Mouse (Mus musculus): ENCODE results near the gene Gdf7.

Gene Gdf7

GRCm38 (mm10) chr12:8300111-8300480 is 1.7 kb downstream of the Gdf7 start:
- in situ Hi-C loops (cut with MboI; ENCODE audit: unreplicated experiment in 2 of 2), result loop anchor here in 1 of 2 experiments (10.0 kb wide), 1 partner anchor 65 kb away; no protein-coding TSS in a partner anchor

- in situ Hi-C loops (cut with MboI; ENCODE audit: unreplicated experiment in 2 of 2), result loop anchor here in 1 of 2 experiments (10.0 kb wide), 1 partner anchor 65 kb away; no protein-coding TSS in a partner anchor
Observed at GRCm38 (mm10) chr12:8299143-8300110, 2.3 kb downstream of the Gdf7 start.

GRCm38 (mm10) chr12:8298361-8299142 is 3.2 kb downstream of the Gdf7 start:
- in situ Hi-C loops (cut with MboI; ENCODE audit: unreplicated experiment in 2 of 2), result no loop called here

GRCm38 (mm10) chr12:8297586-8298214 is 4.1 kb downstream of the Gdf7 start:
- in situ Hi-C loops (cut with MboI; ENCODE audit: unreplicated experiment in 2 of 2), result no loop called here

- in situ Hi-C loops (cut with MboI; ENCODE audit: unreplicated experiment in 2 of 2), result no loop called here
Observed at GRCm38 (mm10) chr12:8296154-8296553, 5.6 kb downstream of the Gdf7 start.

- in situ Hi-C loops (cut with MboI; ENCODE audit: unreplicated experiment in 2 of 2), result no loop called here
Observed at GRCm38 (mm10) chr12:8295307-8295913, 6.3 kb downstream of the Gdf7 start.

GRCm38 (mm10) chr12:8291157-8291853 is 10.4 kb downstream of the Gdf7 start:
- in situ Hi-C loops (cut with MboI; ENCODE audit: unreplicated experiment in 2 of 2), result no loop called here

- in situ Hi-C loops (cut with MboI; ENCODE audit: unreplicated experiment in 2 of 2), result no loop called here
Observed at GRCm38 (mm10) chr12:8289499-8289898, 12.3 kb downstream of the Gdf7 start.

GRCm38 (mm10) chr12:8289099-8289498 is 12.7 kb downstream of the Gdf7 start:
- in situ Hi-C loops (cut with MboI; ENCODE audit: unreplicated experiment in 2 of 2), result no loop called here

- in situ Hi-C loops (cut with MboI; ENCODE audit: unreplicated experiment in 2 of 2), result no loop called here
Observed at GRCm38 (mm10) chr12:8287970-8288369, 13.8 kb downstream of the Gdf7 start.

GRCm38 (mm10) chr12:8281225-8282017 is 20.3 kb downstream of the Gdf7 start:
- in situ Hi-C loops (cut with MboI; ENCODE audit: unreplicated experiment in 2 of 2), result no loop called here

GRCm38 (mm10) chr12:8275424-8275823 is 26.3 kb downstream of the Gdf7 start:
- in situ Hi-C loops (cut with MboI; ENCODE audit: unreplicated experiment in 2 of 2), result no loop called here

- in situ Hi-C loops (cut with MboI; ENCODE audit: unreplicated experiment in 2 of 2), result no loop called here
Observed at GRCm38 (mm10) chr12:8273471-8274171, 28.1 kb downstream of the Gdf7 start.

- in situ Hi-C loops (cut with MboI; ENCODE audit: unreplicated experiment in 2 of 2), result no loop called here
Observed at GRCm38 (mm10) chr12:8271405-8271804, 30.3 kb downstream of the Gdf7 start.

GRCm38 (mm10) chr12:8269627-8270026 is 32.1 kb downstream of the Gdf7 start:
- in situ Hi-C loops (cut with MboI; ENCODE audit: unreplicated experiment in 2 of 2), result no loop called here

- in situ Hi-C loops (cut with MboI; ENCODE audit: unreplicated experiment in 2 of 2), result no loop called here
Observed at GRCm38 (mm10) chr12:8266311-8266710, 35.4 kb downstream of the Gdf7 start.

GRCm38 (mm10) chr12:8260297-8260696 is 41.5 kb downstream of the Gdf7 start:
- in situ Hi-C loops (cut with MboI; ENCODE audit: unreplicated experiment in 2 of 2), result no loop called here
